Mouse (Mus musculus): ENCODE measurements around the gene Aadacl3. TPM values are rescaled to one million over a fixed set of nuclear protein-coding genes. Genes with fewer than 3 reads are reported as not detected.

Aadacl3 gene
- polyA plus RNA-seq, 1 experiment from 2014 or later, result not detected

DNA sequence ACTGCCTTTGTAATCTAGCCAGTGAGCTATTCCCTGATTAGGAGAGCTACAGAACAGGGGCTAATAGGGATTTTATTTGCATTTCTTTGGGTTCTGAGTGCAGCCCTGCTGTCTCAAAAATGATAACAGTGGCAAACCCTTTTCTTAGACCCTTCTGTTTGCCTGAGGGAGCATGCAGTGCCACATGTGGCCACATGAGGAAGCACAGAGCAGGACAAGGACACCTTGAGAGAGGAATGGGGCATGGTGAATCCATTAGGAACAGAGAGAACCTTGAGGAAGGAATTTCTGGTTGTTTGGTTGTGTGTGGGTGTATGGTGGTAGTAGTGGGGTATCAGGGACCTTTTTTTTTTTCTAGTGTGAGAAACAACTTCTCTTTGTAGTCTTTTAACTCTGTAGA is 42.9 kb downstream of the Aadacl3 start:
- no peaks in the 10 kb centered on the region for H3K9me3 ChIP-seq (ENCODE audit: low read length)

DNA sequence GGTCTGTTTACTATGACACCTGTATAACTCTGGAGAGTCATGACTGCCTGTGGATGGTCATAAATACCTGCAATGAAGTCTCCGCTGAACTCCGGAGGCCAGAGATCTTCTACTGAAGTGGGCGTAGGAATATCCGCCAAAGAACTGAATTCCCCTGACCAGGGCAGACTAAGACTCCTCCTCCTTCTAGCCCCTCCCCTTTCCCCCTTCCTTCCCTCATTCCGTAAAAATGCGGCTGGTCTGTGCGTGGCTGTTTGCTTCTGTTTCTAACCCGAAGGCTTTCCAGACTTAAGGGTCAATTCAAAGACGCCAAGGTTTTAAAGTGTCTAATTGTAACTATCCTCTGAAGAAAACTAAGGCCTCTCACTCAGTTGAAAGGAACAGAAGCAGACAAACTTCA is 55.3 kb downstream of the Aadacl3 start, which contains the start of gene Pramef12:
Gene Pramef12 (minus strand): TSS at position 175 of the 400 bp plus-strand sequence.
- WGBS, result 46% methylated on average over 9 of the region's 9 CpGs
- TF ChIP-seq CTCF (IDR thresholded peaks at IDR 0.05) (no peak), EP300 (IDR thresholded peaks at IDR 0.05) (no peak)
- ATAC-seq (no peak), DNase-seq (ENCODE audit: low spot score) (no peak)
- Histone ChIP-seq H3K4me2 (replicated peaks; ENCODE audit: low read depth, low read length) (no peak within 1 kb of the TSS), H3K4me3 (ENCODE audit: low read depth, low read length) (no peak within 1 kb of the TSS), H3K9me3 (ENCODE audit: low read length) (no peaks in the 10 kb centered on the region), H3K27me3 (replicated peaks; ENCODE audit: insufficient read depth, low read length) (no peaks in the 10 kb centered on the region), H3K4me1 (ENCODE audit: insufficient read depth, low read depth, low read length) (no peaks in the 10 kb centered on the region), H3K9ac (replicated peaks; ENCODE audit: low read depth) (no peak within 1 kb of the TSS), H3K27ac (ENCODE audit: low read length) (no peak within 1 kb of the TSS), H3K36me3 (ENCODE audit: insufficient read depth, low read length) (no peaks in the 10 kb centered on the region)

More for the DNA sequence above, 42.9 kb downstream of the Aadacl3 start:
- H3K36me3 ChIP-seq (ENCODE audit: insufficient read depth, low read length), result no peaks in the 10 kb centered on the region
- no peak overlapping the region for H3K4me2 ChIP-seq (replicated peaks; ENCODE audit: low read depth, low read length)
- TF ChIP-seq EP300 (IDR thresholded peaks at IDR 0.05), result no peak
- no peak; the same call in 1 of the 2 replicates for TF ChIP-seq CTCF (IDR thresholded peaks at IDR 0.05)
- no peaks in the 10 kb centered on the region for H3K4me1 ChIP-seq (ENCODE audit: insufficient read depth, low read depth, low read length)
- no peak overlapping the region for H3K9ac ChIP-seq (replicated peaks; ENCODE audit: low read depth)
- DNase-seq (ENCODE audit: low spot score), result no peak
- no peak for ATAC-seq
- no peaks in the 10 kb centered on the region for H3K27me3 ChIP-seq (replicated peaks; ENCODE audit: insufficient read depth, low read length)
- H3K4me3 ChIP-seq (ENCODE audit: low read depth, low read length), result no peak overlapping the region
- no peak overlapping the region for H3K27ac ChIP-seq (ENCODE audit: low read length)

DNA sequence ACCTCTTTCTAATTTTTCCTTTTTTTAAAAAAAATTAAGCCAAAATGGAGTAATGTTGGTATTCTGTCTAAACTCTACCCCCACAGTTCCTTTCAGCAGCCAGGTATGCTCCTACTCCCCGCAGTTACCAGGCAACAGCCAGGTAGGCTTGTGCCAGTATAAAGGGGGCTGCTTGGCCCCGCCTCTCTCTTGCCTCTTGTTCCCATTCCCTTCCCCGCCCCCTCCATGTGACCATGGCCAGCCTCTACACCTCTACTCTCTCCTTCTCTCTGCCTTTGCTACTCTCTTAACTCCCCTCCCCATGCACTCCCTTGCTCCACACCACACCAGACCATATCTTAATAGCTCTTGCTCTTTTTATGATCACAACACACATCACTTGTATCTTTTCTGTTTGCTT is 57.3 kb downstream of the Aadacl3 start:
- Histone ChIP-seq H3K4me3 (ENCODE audit: low read depth, low read length) (no peak overlapping the region), H3K27me3 (replicated peaks; ENCODE audit: insufficient read depth, low read length) (no peaks in the 10 kb centered on the region), H3K4me2 (replicated peaks; ENCODE audit: low read depth, low read length) (no peak overlapping the region), H3K4me1 (ENCODE audit: insufficient read depth, low read depth, low read length) (no peaks in the 10 kb centered on the region), H3K27ac (ENCODE audit: low read length) (no peak overlapping the region), H3K9ac (replicated peaks; ENCODE audit: low read depth) (no peak overlapping the region), H3K9me3 (ENCODE audit: low read length) (no peaks in the 10 kb centered on the region), H3K36me3 (ENCODE audit: insufficient read depth, low read length) (no peaks in the 10 kb centered on the region)
- WGBS, result 49% methylated on average over 3 of the region's 3 CpGs
- DNase-seq (ENCODE audit: low spot score), result no peak
- ATAC-seq, result no peak
- TF ChIP-seq EP300 (IDR thresholded peaks at IDR 0.05) (no peak), CTCF (IDR thresholded peaks at IDR 0.05) (no peak)

DNA sequence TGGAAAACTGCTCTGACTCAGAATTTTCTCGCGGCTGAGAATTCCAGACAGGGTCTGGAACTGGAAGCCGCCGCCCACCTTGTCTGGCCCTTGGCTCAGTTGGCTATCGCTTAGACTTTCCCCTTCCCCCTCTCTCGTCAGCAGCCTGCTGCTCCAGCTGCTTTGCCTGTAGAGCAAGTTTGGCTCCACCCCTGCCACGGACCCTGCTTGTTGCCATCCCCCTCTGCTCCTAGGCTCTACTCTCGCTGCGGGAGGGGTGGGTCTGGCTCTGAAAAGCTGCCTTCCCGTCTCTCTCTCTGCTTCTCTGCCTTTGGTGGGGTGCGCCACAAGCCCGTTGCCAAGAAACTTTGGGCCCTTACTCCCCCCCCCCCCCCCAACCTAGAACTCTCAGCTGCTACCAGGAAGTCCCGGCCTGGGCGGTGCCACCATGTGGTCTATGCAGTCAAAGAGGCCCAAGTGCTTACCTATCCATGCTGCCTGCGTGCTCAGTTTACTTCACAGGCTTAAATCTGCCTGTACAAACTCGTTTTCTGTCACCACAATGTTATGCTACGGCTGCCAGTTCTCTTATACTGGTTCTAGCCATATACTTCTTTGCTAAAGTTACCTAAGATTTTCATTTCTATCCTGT is 59.0 kb downstream of the Aadacl3 start:
- Histone ChIP-seq H3K27me3 (replicated peaks; ENCODE audit: insufficient read depth, low read length) (no peaks in the 10 kb centered on the region), H3K27ac (ENCODE audit: low read length) (no peak overlapping the region), H3K9ac (replicated peaks; ENCODE audit: low read depth) (0 out of 2 replicates have a peak overlapping the region, but pooled peaks have one; percentile 8), H3K4me3 (ENCODE audit: low read depth, low read length) (peak overlapping the region; percentile 31), H3K36me3 (ENCODE audit: insufficient read depth, low read length) (no peaks in the 10 kb centered on the region), H3K9me3 (ENCODE audit: low read length) (no peaks in the 10 kb centered on the region), H3K4me2 (replicated peaks; ENCODE audit: low read depth, low read length) (peak overlapping the region; percentile 52), H3K4me1 (ENCODE audit: insufficient read depth, low read depth, low read length) (no peaks in the 10 kb centered on the region)
- peak; percentile 52 for DNase-seq (ENCODE audit: low spot score)
- WGBS, result 6% methylated on average over 17 of the region's 17 CpGs
- TF ChIP-seq EP300 (IDR thresholded peaks at IDR 0.05) (no peak), CTCF (IDR thresholded peaks at IDR 0.05) (no peak)
- ATAC-seq, result peak; percentile 77

Other genes starting within 250 kb of the Aadacl3 start
- gene Pramel5, start 183.3 kb downstream of the Aadacl3 start, polyA plus RNA-seq (2015; fragmentation: Nextera tagmentation; extraction: Ambion mirVana), result not detected in 2 replicates
- not detected in 2 replicates for gene Gm13128, start 133.5 kb downstream of the Aadacl3 start, polyA plus RNA-seq (2015; fragmentation: Nextera tagmentation; extraction: Ambion mirVana)
- not detected in 2 replicates for gene Gm13119, start 105.8 kb downstream of the Aadacl3 start, polyA plus RNA-seq (2015; fragmentation: Nextera tagmentation; extraction: Ambion mirVana)
- not detected in 2 replicates for gene Pramef20, start 85.8 kb downstream of the Aadacl3 start, polyA plus RNA-seq (2015; fragmentation: Nextera tagmentation; extraction: Ambion mirVana)
- 0.08 and 0.14 TPM in 2 replicates for gene Pramef12, start 55.3 kb downstream of the Aadacl3 start, polyA plus RNA-seq (2015; fragmentation: Nextera tagmentation; extraction: Ambion mirVana)
- gene 1700012P22Rik, start 25.0 kb downstream of the Aadacl3 start, polyA plus RNA-seq (2015; fragmentation: Nextera tagmentation; extraction: Ambion mirVana), result not detected in 2 replicates
- gene Gm9944, start 10.4 kb downstream of the Aadacl3 start, polyA plus RNA-seq (2015; fragmentation: Nextera tagmentation; extraction: Ambion mirVana), result not detected in 2 replicates
- not detected in 2 replicates for gene 9430007A20Rik, start 56.1 kb upstream of the Aadacl3 start, polyA plus RNA-seq (2015; fragmentation: Nextera tagmentation; extraction: Ambion mirVana)
- not detected in 2 replicates for gene Gm13124, start 101.4 kb upstream of the Aadacl3 start, polyA plus RNA-seq (2015; fragmentation: Nextera tagmentation; extraction: Ambion mirVana)
- not detected in 2 replicates for gene Aadacl4, start 150.0 kb upstream of the Aadacl3 start, polyA plus RNA-seq (2015; fragmentation: Nextera tagmentation; extraction: Ambion mirVana)
- not detected in 2 replicates for gene Gm436, start 222.6 kb upstream of the Aadacl3 start, polyA plus RNA-seq (2015; fragmentation: Nextera tagmentation; extraction: Ambion mirVana)

Measured in lung, postnatal 0 days (tissue).